Mouse (Mus musculus) stomach, postnatal 0 days (tissue): Measurements from ENCODE around the gene Cyp2d10. TPM values are rescaled to one million over a fixed set of nuclear protein-coding genes. Genes with fewer than 3 reads are reported as not detected.
"Not testable (repeated sequence)": the region's sequence is repeated elsewhere in the genome, so short reads cannot be mapped to it uniquely, and the experiment has no call there.

ENCODE experiments used
- ATAC-seq: fragments of 200-750 bp; cut with Nextera tagmentation; 2 replicates; pipeline ENCODE4 v1.8.0; 2017; ENCODE audit not compliant: low FRiP score, low TSS enrichment
- DNase-seq: peaks from one replicate; pipeline ENCODE4 v3.0.0-alpha.2; 2016; ENCODE audit warnings: low spot score
- H3K27ac ChIP-seq: fragments of 300-500 bp; sonication (generic); replicated peaks from 2 replicates; pipeline ENCODE4 v1.5.1; 2014; ENCODE audit warnings: mild to moderate bottlenecking, control low read depth
- H3K27me3 ChIP-seq: fragments of 300-500 bp; sonication (generic); 2 replicates; pipeline ENCODE4 v1.6.1; 2014; ENCODE audit warnings: low read length; ENCODE audit not compliant: control insufficient read depth, insufficient read depth
- H3K36me3 ChIP-seq: fragments of 300-500 bp; sonication (generic); 2 replicates; pipeline ENCODE4 v1.6.1; 2014; ENCODE audit warnings: low read length, mixed read lengths; ENCODE audit not compliant: control insufficient read depth, insufficient read depth
- H3K4me1 ChIP-seq: fragments of 300-500 bp; sonication (generic); replicated peaks from 2 replicates; pipeline ENCODE4 v1.6.1; 2014; ENCODE audit warnings: antibody characterized with exemption; ENCODE audit not compliant: control insufficient read depth, insufficient read depth
- H3K4me2 ChIP-seq: fragments of 300-500 bp; sonication (generic); replicated peaks from 2 replicates; pipeline ENCODE4 v1.6.1; 2014; ENCODE audit warnings: low read depth, mild to moderate bottlenecking, control low read depth, moderate library complexity
- H3K4me3 ChIP-seq: fragments of 300-500 bp; sonication (generic); 2 replicates; pipeline ENCODE4 v1.5.1; 2014; ENCODE audit warnings: low read depth, low read length, control low read depth
- H3K9ac ChIP-seq: fragments of 300-500 bp; sonication (generic); 2 replicates; pipeline ENCODE4 v1.6.1; 2014; ENCODE audit warnings: mild to moderate bottlenecking, low read length, control low read depth, mixed read lengths
- H3K9me3 ChIP-seq: fragments of 300-500 bp; sonication (generic); 2 replicates; pipeline ENCODE4 v1.6.1; 2016; ENCODE audit warnings: low read length; ENCODE audit not compliant: control insufficient read depth
- CTCF ChIP-seq: IDR thresholded peaks from 2 replicates; pipeline ENCODE4 v1.5.1; 2016; ENCODE audit warnings: antibody characterized with exemption, low read depth, mild to moderate bottlenecking, moderate library complexity
- EP300 ChIP-seq: optimal IDR thresholded peaks from 2 replicates; pipeline ENCODE3; 2016; ENCODE audit warnings: antibody characterized with exemption
- WGBS: fragments of 180-500 bp; shearing (Covaris S2); extraction: QIAGEN DNeasy Blood & Tissue Kit; methylation state at CpG from one replicate; pipeline ENCODE4 v1.1.7; 2014; 5-methylcytosine and 5-hydroxymethylcytosine counted together
- polyA plus RNA-seq: library from polyadenylated mRNA; unstranded; fragments of >200 nt; fragmentation: Nextera tagmentation; extraction: Ambion mirVana; gene quantifications from 2 replicates; pipeline ENCODE4 v1.2.1, GENCODE M21; 2015

Cyp2d10 gene
- polyA plus RNA-seq, 1 experiment from 2014 or later = 2.1 TPM

- TF ChIP-seq EP300 (no peak), CTCF (no peak)
- H3K4me1 ChIP-seq = no peaks in the 10 kb centered on the region
- 84% methylated on average over 5 of the region's 5 CpGs for WGBS
- H3K36me3 ChIP-seq = no peaks in the 10 kb centered on the region
- H3K9ac ChIP-seq = no peak overlapping the region
- no peaks in the 10 kb centered on the region for H3K27me3 ChIP-seq
- no peak overlapping the region for H3K4me3 ChIP-seq
- H3K4me2 ChIP-seq = no peak overlapping the region
- ATAC-seq = no peak
- H3K27ac ChIP-seq = no peak overlapping the region
- DNase-seq = no peak
- H3K9me3 ChIP-seq = no peaks in the 10 kb centered on the region
Measured at GRCm38 (mm10) chr15:82372991-82373390, 34.0 kb downstream of the Cyp2d10 start.

GRCm38 (mm10) chr15:82372446-82372845 lies 34.5 kb downstream of the Cyp2d10 start:
- no peaks in the 10 kb centered on the region for H3K36me3 ChIP-seq
- no peak overlapping the region for H3K4me2 ChIP-seq
- no peaks in the 10 kb centered on the region for H3K9me3 ChIP-seq
- no peak overlapping the region for H3K9ac ChIP-seq
- no peaks in the 10 kb centered on the region for H3K4me1 ChIP-seq
- ATAC-seq (no peak), DNase-seq (no peak)
- H3K4me3 ChIP-seq = no peak overlapping the region
- TF ChIP-seq CTCF (no peak), EP300 (no peak)
- 81% methylated on average over 6 of the region's 6 CpGs for WGBS
- no peaks in the 10 kb centered on the region for H3K27me3 ChIP-seq
- H3K27ac ChIP-seq = no peak overlapping the region

DNA sequence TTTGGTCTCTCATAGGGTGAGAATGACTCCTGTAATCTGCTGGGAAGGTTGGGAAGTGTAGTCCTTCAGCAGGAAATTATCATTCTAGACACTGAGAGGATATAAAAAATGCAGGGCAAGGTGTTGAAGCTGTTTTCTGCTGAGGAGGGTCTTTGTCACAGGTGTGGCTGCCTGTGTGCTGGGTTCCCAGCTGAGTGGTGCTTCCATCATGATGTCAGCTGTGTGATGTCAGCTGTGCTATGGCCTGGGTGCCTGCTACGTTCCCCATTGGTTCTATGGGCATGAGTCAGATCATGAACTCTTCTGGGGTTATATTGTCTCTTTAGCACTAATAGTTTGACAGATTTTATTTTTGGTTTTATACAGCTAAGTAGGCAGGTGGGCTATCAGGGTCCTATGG lies 38.1 kb downstream of the Cyp2d10 start:
- H3K4me3 ChIP-seq = no peak overlapping the region
- H3K9me3 ChIP-seq = no peaks in the 10 kb centered on the region
- DNase-seq (peak; percentile 10), ATAC-seq (peak; percentile 40; the same call in 1 of the 2 replicates)
- H3K27me3 ChIP-seq = no peaks in the 10 kb centered on the region
- no peaks in the 10 kb centered on the region for H3K4me1 ChIP-seq
- no peak overlapping the region for H3K27ac ChIP-seq
- no peak overlapping the region for H3K9ac ChIP-seq
- no peak for TF ChIP-seq CTCF
- WGBS = 82% methylated on average over 1 of the region's 1 CpGs
- H3K4me2 ChIP-seq = no peak overlapping the region
- H3K36me3 ChIP-seq = no peaks in the 10 kb centered on the region

DNA sequence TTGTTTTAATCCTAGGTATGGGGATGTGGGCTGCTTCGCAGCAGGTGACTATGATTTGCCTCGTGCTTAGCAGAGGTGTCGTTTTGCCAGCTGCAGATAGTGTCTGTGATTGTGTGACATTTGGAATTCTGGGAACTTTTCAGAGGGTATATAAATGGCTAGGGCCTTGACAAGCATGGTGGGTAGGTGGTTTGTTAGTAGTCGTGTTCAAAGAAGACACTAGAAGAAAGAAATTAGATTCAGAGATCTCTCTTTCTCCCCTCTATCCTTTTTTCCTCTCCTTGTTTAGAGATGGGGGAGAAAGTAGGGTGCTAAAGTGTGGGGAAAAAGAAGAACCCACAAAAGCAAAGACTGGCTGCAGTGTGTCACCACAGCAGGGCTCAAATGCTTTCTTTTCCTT lies 38.8 kb downstream of the Cyp2d10 start:
- no peak overlapping the region for H3K4me2 ChIP-seq
- peak; percentile 1 for DNase-seq
- ATAC-seq = no peak
- 93% methylated on average over 4 of the region's 4 CpGs for WGBS
- H3K4me1 ChIP-seq = no peaks in the 10 kb centered on the region
- no peaks in the 10 kb centered on the region for H3K36me3 ChIP-seq
- no peak overlapping the region for H3K27ac ChIP-seq
- TF ChIP-seq EP300 = no peak
- TF ChIP-seq CTCF = no peak
- H3K4me3 ChIP-seq = no peak overlapping the region
- H3K27me3 ChIP-seq = no peaks in the 10 kb centered on the region
- no peaks in the 10 kb centered on the region for H3K9me3 ChIP-seq
- H3K9ac ChIP-seq = no peak overlapping the region

- H3K27me3 ChIP-seq, H3K9ac ChIP-seq, ATAC-seq, H3K9me3 ChIP-seq, H3K36me3 ChIP-seq, H3K4me3 ChIP-seq, H3K4me1 ChIP-seq, H3K27ac ChIP-seq: not testable (repeated sequence)
- 14% methylated on average over 6 of the region's 9 CpGs for whole genome bisulfite sequencing
- peak; percentile 1 for DNase-seq
- H3K4me2 ChIP-seq = 0 out of 2 replicates have a peak overlapping the region, but pooled peaks have one; percentile 29
Measured at GRCm38 (mm10) chr15:82364561-82364960, 42.4 kb downstream of the Cyp2d10 start.

DNA sequence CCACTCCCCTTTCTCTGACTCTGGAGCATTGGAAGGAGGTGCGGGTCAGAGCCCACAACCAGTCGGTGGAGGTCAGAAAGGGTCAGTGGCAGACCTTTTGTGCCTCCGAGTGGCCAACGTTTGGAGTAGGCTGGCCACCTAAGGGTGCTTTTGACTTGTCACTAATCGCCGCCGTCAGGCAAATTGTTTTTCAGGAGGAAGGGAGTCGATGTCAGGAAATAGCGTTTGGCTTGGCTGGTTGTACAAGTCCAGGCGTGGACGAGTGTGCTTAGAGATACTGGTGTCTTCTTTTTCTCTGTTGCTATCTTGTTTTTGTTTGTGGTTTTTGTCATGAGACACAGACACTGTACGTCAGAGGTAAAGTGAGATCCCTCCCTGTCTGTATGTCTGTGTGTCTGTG lies 43.2 kb downstream of the Cyp2d10 start:
- H3K4me3 ChIP-seq, H3K4me1 ChIP-seq, H3K27me3 ChIP-seq, H3K36me3 ChIP-seq, H3K4me2 ChIP-seq, H3K27ac ChIP-seq, H3K9me3 ChIP-seq, ATAC-seq, H3K9ac ChIP-seq, DNase-seq: not testable (repeated sequence)
- WGBS = 65% methylated on average over 7 of the region's 12 CpGs
